Mouse (Mus musculus): Measurements from ENCODE around the gene Rbfox2. TPM values are rescaled to one million over a fixed set of nuclear protein-coding genes. Genes with fewer than 3 reads are reported as not detected.

Rbfox2 gene
- total RNA-seq, 1 experiment from 2014 or later: 0.12 TPM

- ATAC-seq (ENCODE audit: extremely low read depth, insufficient number of reproducible peaks, low FRiP score, poor library complexity, severe bottlenecking): no peak
Measured at GRCm38 (mm10) chr15:77213829-77214228, 93.0 kb downstream of the Rbfox2 start.

- no peak for ATAC-seq (ENCODE audit: extremely low read depth, insufficient number of reproducible peaks, low FRiP score, poor library complexity, severe bottlenecking)
Measured at GRCm38 (mm10) chr15:77212818-77213217, 94.0 kb downstream of the Rbfox2 start.

GRCm38 (mm10) chr15:77212217-77212757, 94.5 kb downstream of the Rbfox2 start:
- ATAC-seq (ENCODE audit: extremely low read depth, insufficient number of reproducible peaks, low FRiP score, poor library complexity, severe bottlenecking): no peak

GRCm38 (mm10) chr15:77206996-77207395, 99.8 kb downstream of the Rbfox2 start:
- no peak for ATAC-seq (ENCODE audit: extremely low read depth, insufficient number of reproducible peaks, low FRiP score, poor library complexity, severe bottlenecking)

- ATAC-seq (ENCODE audit: extremely low read depth, insufficient number of reproducible peaks, low FRiP score, poor library complexity, severe bottlenecking): no peak
Measured at GRCm38 (mm10) chr15:77204951-77205350, 101.9 kb downstream of the Rbfox2 start.

GRCm38 (mm10) chr15:77203255-77203981, 103.4 kb downstream of the Rbfox2 start:
- no peak for ATAC-seq (ENCODE audit: extremely low read depth, insufficient number of reproducible peaks, low FRiP score, poor library complexity, severe bottlenecking)

GRCm38 (mm10) chr15:77202881-77203254, 103.9 kb downstream of the Rbfox2 start:
- ATAC-seq (ENCODE audit: extremely low read depth, insufficient number of reproducible peaks, low FRiP score, poor library complexity, severe bottlenecking): no peak

GRCm38 (mm10) chr15:77202223-77202622, 104.6 kb downstream of the Rbfox2 start:
- no peak for ATAC-seq (ENCODE audit: extremely low read depth, insufficient number of reproducible peaks, low FRiP score, poor library complexity, severe bottlenecking)

- no peak for ATAC-seq (ENCODE audit: extremely low read depth, insufficient number of reproducible peaks, low FRiP score, poor library complexity, severe bottlenecking)
Measured at GRCm38 (mm10) chr15:77196827-77197226, 110.0 kb downstream of the Rbfox2 start.

- ATAC-seq (ENCODE audit: extremely low read depth, insufficient number of reproducible peaks, low FRiP score, poor library complexity, severe bottlenecking): no peak
Measured at GRCm38 (mm10) chr15:77196001-77196400, 110.8 kb downstream of the Rbfox2 start.

- no peak for ATAC-seq (ENCODE audit: extremely low read depth, insufficient number of reproducible peaks, low FRiP score, poor library complexity, severe bottlenecking)
Measured at GRCm38 (mm10) chr15:77192154-77192935, 114.5 kb downstream of the Rbfox2 start.

- ATAC-seq (ENCODE audit: extremely low read depth, insufficient number of reproducible peaks, low FRiP score, poor library complexity, severe bottlenecking): no peak
Measured at GRCm38 (mm10) chr15:77186096-77186495, 120.7 kb downstream of the Rbfox2 start.

GRCm38 (mm10) chr15:77185614-77186013, 121.2 kb downstream of the Rbfox2 start:
- ATAC-seq (ENCODE audit: extremely low read depth, insufficient number of reproducible peaks, low FRiP score, poor library complexity, severe bottlenecking): no peak

GRCm38 (mm10) chr15:77182800-77183199, 124.0 kb downstream of the Rbfox2 start:
- ATAC-seq (ENCODE audit: extremely low read depth, insufficient number of reproducible peaks, low FRiP score, poor library complexity, severe bottlenecking): no peak

GRCm38 (mm10) chr15:77174018-77174417, 132.8 kb downstream of the Rbfox2 start:
- no peak for ATAC-seq (ENCODE audit: extremely low read depth, insufficient number of reproducible peaks, low FRiP score, poor library complexity, severe bottlenecking)

GRCm38 (mm10) chr15:77172414-77172813, 134.4 kb downstream of the Rbfox2 start:
- no peak for ATAC-seq (ENCODE audit: extremely low read depth, insufficient number of reproducible peaks, low FRiP score, poor library complexity, severe bottlenecking)

- no peak for ATAC-seq (ENCODE audit: extremely low read depth, insufficient number of reproducible peaks, low FRiP score, poor library complexity, severe bottlenecking)
Measured at GRCm38 (mm10) chr15:77168781-77169180, 138.0 kb downstream of the Rbfox2 start.

- no peak for ATAC-seq (ENCODE audit: extremely low read depth, insufficient number of reproducible peaks, low FRiP score, poor library complexity, severe bottlenecking)
Measured at GRCm38 (mm10) chr15:77166225-77166732, 140.5 kb downstream of the Rbfox2 start.

- no peak for ATAC-seq (ENCODE audit: extremely low read depth, insufficient number of reproducible peaks, low FRiP score, poor library complexity, severe bottlenecking)
Measured at GRCm38 (mm10) chr15:77163336-77163735, 143.5 kb downstream of the Rbfox2 start.

GRCm38 (mm10) chr15:77162931-77163330, 143.9 kb downstream of the Rbfox2 start:
- no peak for ATAC-seq (ENCODE audit: extremely low read depth, insufficient number of reproducible peaks, low FRiP score, poor library complexity, severe bottlenecking)

Measured in neutrophil, adult 5-6 weeks (primary cell).